Mouse (Mus musculus): ENCODE data around the gene Ltk.

The Ltk gene

GRCm38 (mm10) chr2:119760251-119760650 is at the start of gene Ltk:
Ltk (minus strand) TSS chr2:119760431.
- no peak for DNase-seq (ENCODE audit: low spot score in 2 of 2)

DNA sequence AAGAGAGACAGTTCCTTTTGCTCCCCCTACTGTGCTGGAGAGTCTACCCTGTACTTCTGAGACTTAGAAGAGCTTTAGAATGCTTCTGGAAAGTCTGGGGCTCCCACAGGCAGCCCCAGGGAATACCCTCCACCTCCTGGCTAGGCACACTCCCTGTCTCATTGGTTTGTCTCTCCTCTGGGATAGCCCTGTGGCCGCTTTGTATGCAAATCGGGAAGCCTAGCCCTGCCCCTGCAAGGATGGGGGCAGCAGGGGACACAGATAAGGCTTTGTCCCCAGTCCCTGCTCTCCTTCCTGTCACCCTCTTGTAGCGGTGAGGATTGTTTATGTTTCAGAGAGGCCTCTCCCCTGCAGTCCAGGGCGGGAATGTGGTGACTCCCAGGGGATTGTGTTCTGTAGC is 48.6 kb upstream of the Ltk start:
- no peak for DNase-seq (ENCODE audit: low spot score in 2 of 2)

DNA sequence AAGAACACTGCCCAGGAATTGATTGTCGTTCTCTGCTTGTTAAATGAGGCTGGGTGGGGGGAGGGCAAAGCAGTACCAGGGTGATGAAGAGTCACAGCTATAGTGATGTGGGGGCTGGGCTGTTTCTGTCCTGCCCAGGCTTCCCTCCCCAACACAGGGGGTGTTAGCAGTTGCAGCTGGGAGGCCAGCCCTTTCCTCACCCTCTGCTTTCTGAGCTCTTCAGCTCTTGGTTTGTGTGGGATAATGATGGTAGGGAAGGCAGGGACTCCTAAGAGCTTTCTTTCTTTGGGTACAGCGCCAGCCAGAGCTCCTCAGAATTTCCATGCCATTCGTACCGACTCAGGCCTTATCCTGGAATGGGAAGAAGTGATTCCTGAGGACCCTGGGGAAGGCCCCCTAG is 48.2 kb upstream of the Ltk start:
- DNase-seq (ENCODE audit: low spot score in 2 of 2) = no peak

- DNase-seq (ENCODE audit: low spot score in 2 of 2) = no peak
Measured at GRCm38 (mm10) chr2:119805536-119805935, 45.3 kb upstream of the Ltk start.

GRCm38 (mm10) chr2:119804776-119805175 is 44.5 kb upstream of the Ltk start:
- no peak for DNase-seq (ENCODE audit: low spot score in 2 of 2)

DNA sequence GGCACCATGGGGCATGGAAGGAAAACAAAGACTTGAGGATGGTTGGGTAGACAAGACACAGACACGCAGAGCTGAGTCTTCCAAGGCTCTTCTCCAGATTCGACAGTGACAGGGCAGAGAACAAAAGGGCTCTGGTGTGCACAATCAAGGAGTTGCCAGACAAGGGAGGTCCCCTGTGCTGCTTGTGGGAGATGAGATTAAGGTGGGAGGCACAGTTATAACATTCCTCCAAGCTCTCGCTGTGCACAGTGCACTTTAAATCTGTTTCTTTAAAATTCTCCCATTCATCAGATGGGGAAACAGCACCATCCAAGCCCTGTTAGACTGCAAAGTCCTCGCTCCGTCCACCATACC is 44.0 kb upstream of the Ltk start:
- no peak for DNase-seq (ENCODE audit: low spot score in 2 of 2)

- DNase-seq (ENCODE audit: low spot score in 2 of 2) = no peak
Measured at GRCm38 (mm10) chr2:119803618-119804274, 43.5 kb upstream of the Ltk start.

GRCm38 (mm10) chr2:119802767-119803617 is 42.8 kb upstream of the Ltk start:
- DNase-seq (ENCODE audit: low spot score in 2 of 2) = no peak

DNA sequence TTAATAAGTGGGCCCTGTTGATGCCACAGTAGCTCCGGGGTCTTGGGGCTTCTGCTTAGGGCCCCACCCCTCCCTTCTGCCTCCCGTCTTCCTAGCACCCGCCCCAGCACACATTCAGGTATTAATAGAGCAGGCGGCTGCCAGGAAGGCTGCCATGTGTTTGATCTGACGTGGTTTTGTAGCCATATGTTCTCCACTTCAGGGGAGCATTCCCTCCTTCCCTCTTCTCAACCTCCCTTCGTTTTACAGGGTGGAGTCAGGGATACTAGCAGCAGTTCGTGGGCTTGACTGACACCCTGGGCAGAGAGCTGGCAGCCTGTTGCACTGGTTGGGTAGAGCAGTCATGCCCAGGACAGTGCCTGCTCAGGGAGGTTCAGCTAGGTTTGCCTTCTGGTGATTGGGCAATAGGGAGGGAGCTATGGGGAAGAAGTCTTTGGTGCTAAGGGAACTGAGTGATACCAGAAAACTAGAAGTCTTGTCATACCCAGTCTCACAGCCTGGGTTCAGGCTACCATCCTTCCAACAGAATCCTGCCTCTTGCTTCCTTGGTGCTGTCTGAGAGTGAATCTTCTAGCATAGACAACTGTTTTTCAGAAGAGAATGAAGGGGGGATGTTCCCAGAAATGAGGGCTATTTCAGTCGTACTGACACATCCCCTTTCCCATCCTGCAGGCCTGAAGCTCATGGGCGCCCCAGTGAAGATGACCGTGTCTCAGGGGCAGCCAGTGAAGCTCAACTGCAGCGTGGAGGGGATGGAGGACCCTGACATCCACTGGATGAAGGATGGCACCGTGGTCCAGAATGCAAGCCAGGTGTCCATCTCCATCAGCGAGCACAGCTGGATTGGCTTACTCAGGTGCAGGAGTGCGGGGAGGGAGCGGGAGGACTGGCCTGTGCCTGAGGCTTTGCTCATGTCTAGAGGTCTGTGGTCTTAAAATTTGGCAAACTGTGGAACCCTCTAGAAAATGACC is 40.9 kb upstream of the Ltk start:
- no peak for DNase-seq (ENCODE audit: low spot score in 2 of 2)

- DNase-seq (ENCODE audit: low spot score in 2 of 2) = no peak
Measured at GRCm38 (mm10) chr2:119799961-119800550, 39.8 kb upstream of the Ltk start.

- DNase-seq (ENCODE audit: low spot score in 2 of 2) = no peak
Measured at GRCm38 (mm10) chr2:119799181-119799960, 39.1 kb upstream of the Ltk start.

DNA sequence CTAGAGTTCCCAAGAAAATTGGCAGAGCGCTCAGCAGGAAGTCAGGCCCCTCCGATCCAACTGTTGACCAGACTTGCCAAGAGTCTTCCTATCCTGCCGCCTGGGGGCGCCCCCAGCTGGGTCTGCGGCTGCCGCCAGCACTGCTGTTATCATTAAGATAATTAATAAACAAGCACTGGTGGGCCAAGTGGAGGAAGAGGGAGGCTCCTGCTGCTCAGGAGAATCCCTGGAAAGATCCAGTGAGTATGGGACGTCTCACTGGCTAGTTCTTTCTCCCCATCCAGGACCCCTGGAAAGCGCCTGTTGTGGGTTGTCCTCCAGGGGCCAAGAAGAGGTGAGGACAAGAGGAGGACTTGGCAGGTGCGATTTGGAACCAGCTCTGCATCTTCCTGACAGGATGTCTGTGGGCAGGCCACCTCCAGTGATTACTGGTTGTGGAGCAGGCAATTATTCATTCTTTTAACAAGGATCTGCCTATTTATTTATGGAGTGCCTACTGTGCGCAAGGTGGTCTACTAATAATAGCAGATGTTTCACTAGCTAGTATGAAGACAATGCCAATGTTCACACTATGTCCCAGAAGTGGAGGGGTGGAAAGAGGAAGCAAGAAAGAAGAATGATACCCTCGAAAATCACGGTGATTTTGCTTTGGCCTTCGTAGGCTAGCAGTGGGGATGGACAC is 38.2 kb upstream of the Ltk start:
- DNase-seq (ENCODE audit: low spot score in 2 of 2) = no peak

- no peak for DNase-seq (ENCODE audit: low spot score in 2 of 2)
Measured at GRCm38 (mm10) chr2:119797279-119797783, 37.1 kb upstream of the Ltk start, which contains the start of gene Tyro3. Tyro3 (plus strand) TSS chr2:119797733.

GRCm38 (mm10) chr2:119789996-119790395 is 29.8 kb upstream of the Ltk start:
- no peak for DNase-seq (ENCODE audit: low spot score in 2 of 2)

- DNase-seq (ENCODE audit: low spot score in 2 of 2) = peak; percentile 73 to 76
Measured at GRCm38 (mm10) chr2:119787206-119787883, 27.1 kb upstream of the Ltk start, which contains the start of gene Rpap1. Rpap1 (minus strand) TSS chr2:119787537.

- DNase-seq (ENCODE audit: low spot score in 2 of 2) = no peak
Measured at GRCm38 (mm10) chr2:119767246-119767645, 7.0 kb upstream of the Ltk start.

- DNase-seq (ENCODE audit: low spot score in 2 of 2) = no peak
Measured at GRCm38 (mm10) chr2:119763924-119764323, 3.7 kb upstream of the Ltk start.

GRCm38 (mm10) chr2:119762276-119762675 is 2.0 kb upstream of the Ltk start:
- DNase-seq (ENCODE audit: low spot score in 2 of 2) = no peak
